Mouse (Mus musculus) embryonic fibroblast, embryonic 13.5 days (primary cell): ENCODE data around the gene Rbm28.

Experiments
- CTCF ChIP-seq: IDR thresholded peaks from 2 replicates; pipeline ENCODE4 v1.5.1; 2011; ENCODE audit warnings: mild to moderate bottlenecking, control low read depth, low read length, moderate library complexity, borderline replicate concordance; ENCODE audit not compliant: insufficient read depth
- POLR2A ChIP-seq: IDR thresholded peaks from 2 replicates; pipeline ENCODE4 v1.6.1; 2011; ENCODE audit warnings: low read depth, mild to moderate bottlenecking, control low read depth, low read length, moderate library complexity

DNA sequence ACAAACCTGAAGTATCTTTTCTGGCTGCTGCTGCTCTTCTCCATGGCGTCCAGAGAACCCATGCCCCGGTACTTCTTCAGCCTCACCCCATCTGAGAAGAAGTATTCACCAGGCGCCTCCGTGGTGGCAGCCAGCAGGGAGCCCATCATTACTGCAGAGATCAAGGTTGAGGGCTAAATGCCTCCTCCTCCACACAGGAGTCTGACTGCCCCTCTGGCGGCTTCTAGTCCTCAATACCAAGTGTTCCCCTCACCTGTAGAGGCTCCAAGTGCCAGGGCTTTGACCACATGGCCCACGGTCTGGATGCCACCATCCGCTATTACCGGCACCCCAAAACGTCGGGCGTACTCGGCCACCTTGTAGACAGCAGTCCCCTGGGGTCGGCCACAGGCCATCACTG lies 38.3 kb upstream of the Rbm28 start:
- TF ChIP-seq POLR2A (no peak), CTCF (no peak)
